Mouse (Mus musculus) ES-E14 (cell line): ENCODE measurements around the gene BC049715. TPM values are rescaled to one million over a fixed set of nuclear protein-coding genes. Genes with fewer than 3 reads are reported as not detected.

ENCODE experiments used
- DNase-seq: peaks from one replicate; pipeline ENCODE4 v3.0.0-alpha.2; 2013; ENCODE audit warnings: low read depth, low spot score
- H3K27ac ChIP-seq: 2 replicates; pipeline ENCODE4 v1.5.1; 2012; ENCODE audit warnings: low read depth, mild to moderate bottlenecking, low read length, moderate library complexity, mixed read lengths; ENCODE audit not compliant: poor library complexity, insufficient read depth, severe bottlenecking
- H3K36me3 ChIP-seq: 2 replicates; pipeline ENCODE4 v1.6.1; 2012; ENCODE audit warnings: mild to moderate bottlenecking, low read length, moderate library complexity, mixed read lengths; ENCODE audit not compliant: control insufficient read depth, poor library complexity, insufficient read depth, severe bottlenecking
- H3K4me1 ChIP-seq, 2 experiments: fragments of 150-350 bp in 1 of 2; sonication (generic) in 1 of 2; 2 replicates each; pipeline ENCODE4 v1.6.1; 2012; ENCODE audit warnings: low read length in 2 of 2, mild to moderate bottlenecking in 1 of 2, mixed read lengths in 1 of 2; ENCODE audit not compliant: control insufficient read depth in 2 of 2, insufficient read depth in 2 of 2, poor library complexity in 1 of 2
- H3K4me3 ChIP-seq, 2 experiments: fragments of 150-350 bp in 1 of 2; sonication (generic) in 1 of 2; 2 replicates each; pipeline ENCODE4 v1.5.1; 2012; ENCODE audit warnings: low read length in 2 of 2, low read depth in 1 of 2, mild to moderate bottlenecking in 1 of 2, mixed read lengths in 1 of 2; ENCODE audit not compliant: insufficient read depth in 1 of 2, poor library complexity in 1 of 2, severe bottlenecking in 1 of 2
- H3K9ac ChIP-seq: 2 replicates; pipeline ENCODE4 v1.6.1; 2012; ENCODE audit warnings: low read depth, mild to moderate bottlenecking, low read length, mixed read lengths; ENCODE audit not compliant: poor library complexity, insufficient read depth, severe bottlenecking
- H3K9me3 ChIP-seq: fragments of 150-350 bp; sonication (generic); 2 replicates; pipeline ENCODE4 v1.6.1; 2012; ENCODE audit warnings: low read depth, mild to moderate bottlenecking, low read length; ENCODE audit not compliant: control insufficient read depth, insufficient read depth
- CHD2 ChIP-seq: IDR thresholded peaks from 2 replicates; pipeline ENCODE4 v1.6.1; 2014; ENCODE audit warnings: mild to moderate bottlenecking, low read depth, low read length, inconsistent platforms
- HCFC1 ChIP-seq: IDR thresholded peaks from 2 replicates; pipeline ENCODE4 v1.6.1; 2012; ENCODE audit warnings: low read length, inconsistent platforms, borderline replicate concordance; ENCODE audit not compliant: insufficient read depth
- MAFK ChIP-seq: IDR thresholded peaks from 2 replicates; pipeline ENCODE4 v1.6.1; 2014; ENCODE audit warnings: mild to moderate bottlenecking, low read depth, low read length, inconsistent platforms; ENCODE audit not compliant: insufficient read depth
- ZC3H11A ChIP-seq: IDR thresholded peaks from 2 replicates; pipeline ENCODE4 v1.6.1; 2012; ENCODE audit warnings: low read depth, mild to moderate bottlenecking, inconsistent platforms, low read length, borderline replicate concordance
- ZNF384 ChIP-seq: IDR thresholded peaks from 2 replicates; pipeline ENCODE4 v1.6.1; 2012; ENCODE audit warnings: low read depth, low read length, inconsistent platforms
- in situ Hi-C, 2 experiments: fragments of 600-800 bp; cut with MboI; formaldehyde crosslinking; loops; one replicate each; pipeline ENCODE4 v1.15.1; 2025; ENCODE audit warnings: low sequenced_read_pairs in 2 of 2, inconsistent platforms in 1 of 2; ENCODE audit not compliant: unreplicated experiment in 2 of 2
- total RNA-seq: library from RNA; depleted of rRNA; stranded (reverse); fragments of 300-350 nt; gene quantifications from 2 replicates; pipeline ENCODE4 v1.2.3, GENCODE M21; 2012

Gene BC049715
- total RNA-seq, 1 experiment = 1.2 TPM

DNA sequence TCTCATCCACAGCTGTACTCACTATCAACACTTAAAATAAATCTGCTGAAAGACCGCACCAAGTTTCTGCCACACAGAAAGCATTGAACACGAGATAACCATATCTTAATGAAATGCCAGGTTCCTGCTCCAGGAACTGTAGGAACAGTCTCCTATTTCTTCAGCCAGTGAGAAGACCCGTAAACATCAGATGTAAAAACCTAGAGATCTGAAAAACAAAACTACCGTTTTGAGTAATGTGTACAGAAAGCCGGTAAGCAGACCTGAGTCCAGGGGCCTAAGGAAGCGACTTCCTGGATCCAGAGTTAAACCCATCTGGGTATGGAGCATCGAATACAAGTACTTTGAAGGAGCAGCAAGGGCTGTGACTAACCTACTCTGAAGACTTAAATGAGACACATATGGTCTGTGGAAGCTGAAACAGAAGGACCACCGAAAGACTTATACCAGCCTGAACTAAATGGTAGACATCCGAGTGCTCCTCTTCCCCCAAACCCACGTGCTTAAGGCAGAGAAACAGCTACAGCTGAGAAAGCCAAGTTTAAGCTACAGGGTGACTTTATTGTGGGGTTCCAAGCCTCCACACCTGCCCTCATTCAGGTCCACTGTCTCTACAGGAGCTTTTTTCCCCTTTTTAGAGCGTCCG is 24.2 kb upstream of the BC049715 start:
- no peak for DNase-seq
- in situ Hi-C loops = no loop called here
- no peak for TF ChIP-seq HCFC1
- 0 out of 2 replicates have a peak, but pooled peaks have one; percentile 29 for TF ChIP-seq CHD2
- H3K9me3 ChIP-seq = no peaks in the 10 kb centered on the region
- no peaks in the 10 kb centered on the region for H3K36me3 ChIP-seq
- H3K9ac ChIP-seq = no peak overlapping the region; the same call in 1 of the 2 replicates
- peaks cover 4 to 5% of the 10 kb centered on the region in 2 experiments; a peak in 1 of 4 replicates for H3K4me1 ChIP-seq
- no peak overlapping the region; the same call in 1 of the 2 replicates for H3K27ac ChIP-seq
- H3K4me3 ChIP-seq = peak overlapping the region; percentile 2 to 62; a peak in 2 of 4 replicates

DNA sequence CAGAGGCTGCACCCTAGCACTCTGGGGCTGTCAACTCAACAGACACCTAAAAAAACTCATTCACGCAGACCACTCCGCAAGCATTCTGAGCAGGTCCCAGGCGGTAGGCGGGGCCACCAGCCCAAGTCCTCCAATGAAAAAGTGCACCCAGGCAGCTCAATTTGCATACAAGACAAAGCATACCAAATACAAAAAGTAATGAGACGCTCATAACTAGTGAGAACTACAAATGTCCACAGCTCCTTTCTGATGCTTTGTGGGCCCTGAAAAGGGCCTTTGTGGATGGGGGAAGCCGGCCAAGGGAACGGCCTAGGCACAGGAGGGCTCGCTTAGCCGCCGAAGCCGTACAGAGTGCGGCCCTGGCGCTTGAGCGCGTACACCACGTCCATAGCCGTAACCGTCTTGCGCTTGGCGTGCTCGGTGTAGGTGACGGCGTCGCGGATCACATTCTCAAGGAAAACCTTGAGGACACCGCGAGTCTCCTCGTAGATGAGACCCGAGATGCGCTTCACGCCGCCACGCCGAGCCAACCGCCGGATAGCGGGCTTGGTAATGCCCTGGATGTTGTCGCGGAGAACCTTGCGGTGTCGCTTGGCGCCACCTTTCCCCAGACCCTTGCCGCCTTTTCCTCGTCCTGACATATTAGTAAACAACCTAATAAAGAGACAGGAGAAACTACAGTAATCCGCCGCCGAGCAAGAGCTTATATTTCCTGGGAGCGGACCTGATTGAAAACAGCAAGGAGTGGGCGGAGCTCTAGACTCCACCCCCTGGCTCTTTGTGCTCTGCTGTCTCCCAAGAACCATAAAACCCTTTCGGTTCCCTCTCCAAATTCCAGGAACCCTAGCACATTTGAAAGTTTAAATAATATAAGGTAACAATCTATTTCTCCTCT is 23.4 kb upstream of the BC049715 start, which contains the start of gene Hist4h4:
Hist4h4 (minus strand) TSS at position 677 of the 895 bp plus-strand sequence.
- no peaks in the 10 kb centered on the region for H3K36me3 ChIP-seq
- in situ Hi-C loops = no loop called here
- DNase-seq = peak; percentile 99

DNA sequence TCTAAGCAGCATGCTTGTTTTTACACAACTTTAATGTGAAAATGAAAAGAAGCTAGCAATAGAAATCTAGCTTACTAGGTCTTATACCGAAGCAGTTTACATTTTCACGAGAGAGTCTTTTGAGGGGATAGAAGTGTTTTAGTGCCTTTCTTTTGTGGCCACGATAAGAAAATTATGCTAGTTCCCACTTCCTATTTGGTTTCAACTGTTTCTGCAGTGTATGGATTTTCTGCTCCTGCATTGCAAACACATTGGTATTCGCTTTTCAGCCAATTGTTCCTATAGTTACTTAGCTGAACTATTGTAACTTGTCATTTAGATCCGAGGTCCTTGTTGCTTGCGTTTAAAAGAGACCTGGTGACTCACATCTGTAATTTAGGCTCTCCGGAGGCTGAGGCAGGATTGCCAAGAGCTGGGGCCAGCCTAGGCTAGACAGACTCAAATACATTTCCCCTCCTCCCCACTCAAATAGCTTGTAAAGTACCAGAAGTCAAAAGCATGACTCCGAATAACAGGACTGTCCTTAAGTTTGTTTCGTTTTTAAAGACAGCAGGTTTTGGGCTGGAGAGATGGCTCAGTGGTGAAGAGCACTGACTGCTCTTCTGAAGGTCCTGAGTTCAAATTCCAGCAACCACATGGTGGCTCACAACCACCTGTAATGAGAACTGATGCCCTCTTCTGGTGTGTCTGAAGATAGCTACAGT is 22.6 kb upstream of the BC049715 start:
- H3K9ac ChIP-seq = no peak overlapping the region
- H3K4me1 ChIP-seq = peaks cover 4 to 7% of the 10 kb centered on the region in 2 experiments; a peak in 1 of 4 replicates
- H3K36me3 ChIP-seq = peaks cover 3% of the 10 kb centered on the region; the same call in 1 of the 2 replicates
- in situ Hi-C loops = no loop called here
- TF ChIP-seq ZC3H11A (no peak), CHD2 (no peak), MAFK (no peak), ZNF384 (no peak), HCFC1 (no peak)
- no peaks in the 10 kb centered on the region for H3K9me3 ChIP-seq
- peak overlapping the region; percentile 14 to 23; a peak in 2 of 4 replicates for H3K4me3 ChIP-seq
- H3K27ac ChIP-seq = no peak overlapping the region
- DNase-seq = no peak

More for the DNA sequence above, 23.4 kb upstream of the BC049715 start, which contains the start of gene Hist4h4:
- Histone ChIP-seq H3K27ac (peak within 1 kb of the TSS; percentile 95), H3K4me3 (peak within 1 kb of the TSS; percentile 62 to 79), H3K9me3 (no peaks in the 10 kb centered on the region), H3K9ac (peak within 1 kb of the TSS; percentile 88), H3K4me1 (peaks cover 4 to 5% of the 10 kb centered on the region in 2 experiments; a peak in 1 of 4 replicates)
- TF ChIP-seq CHD2 = peak; percentile 10; the same call in 1 of the 2 replicates
- TF ChIP-seq ZNF384 = 0 out of 2 replicates have a peak, but pooled peaks have one; percentile 35
- TF ChIP-seq MAFK = no peak
- TF ChIP-seq HCFC1 = peak; percentile 72; the same call in 1 of the 2 replicates
- no peak for TF ChIP-seq ZC3H11A

DNA sequence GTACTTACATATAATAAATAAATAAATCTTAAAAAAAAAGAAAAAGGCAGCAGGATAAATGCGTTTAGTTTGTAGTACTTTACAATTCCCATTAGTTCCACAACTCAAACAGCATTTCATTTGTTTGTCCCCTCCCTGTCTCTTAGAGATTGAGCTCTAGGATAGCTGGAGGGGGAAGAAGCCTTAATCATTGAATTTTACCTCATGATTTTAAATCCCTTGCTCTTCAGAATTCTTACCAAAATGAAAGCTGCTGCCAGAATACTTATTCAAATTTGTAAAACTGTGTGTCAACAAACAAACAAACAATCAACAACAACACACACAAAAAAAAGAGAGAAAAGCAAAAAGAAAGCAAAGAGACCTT is 22.0 kb upstream of the BC049715 start:
- peaks cover 4 to 9% of the 10 kb centered on the region in 2 experiments; a peak in 2 of 4 replicates for H3K4me1 ChIP-seq
- H3K4me3 ChIP-seq = no peak overlapping the region
- in situ Hi-C loops = no loop called here
- TF ChIP-seq MAFK (no peak), ZC3H11A (no peak), ZNF384 (no peak), HCFC1 (no peak), CHD2 (no peak)
- no peaks in the 10 kb centered on the region for H3K9me3 ChIP-seq
- H3K9ac ChIP-seq = no peak overlapping the region
- no peak overlapping the region for H3K27ac ChIP-seq
- peaks cover 6% of the 10 kb centered on the region; the same call in 1 of the 2 replicates for H3K36me3 ChIP-seq
- no peak for DNase-seq
